Mouse (Mus musculus) embryonic facial prominence, embryonic 14.5 days (tissue): ENCODE results near the gene Dnajc9. TPM values are rescaled to one million over a fixed set of nuclear protein-coding genes. Genes with fewer than 3 reads are reported as not detected.

Source experiments
- ATAC-seq: fragments of 200-750 bp; cut with Nextera tagmentation; 2 replicates; pipeline ENCODE4 v1.8.0; 2017; ENCODE audit warnings: low read depth, moderate number of reproducible peaks, moderate TSS enrichment
- DNase-seq: peaks from one replicate; pipeline ENCODE4 v3.0.0-alpha.2; 2015; ENCODE audit warnings: low spot score
- H3K27ac ChIP-seq: fragments of 300-500 bp; sonication (generic); replicated peaks from 2 replicates; pipeline ENCODE4 v1.5.1; 2014; ENCODE audit warnings: low read depth, mild to moderate bottlenecking, low read length, moderate library complexity
- H3K27me3 ChIP-seq: fragments of 300-500 bp; sonication (generic); replicated peaks from 2 replicates; pipeline ENCODE4 v1.6.1; 2014; ENCODE audit warnings: low read length; ENCODE audit not compliant: control insufficient read depth, insufficient read depth
- H3K36me3 ChIP-seq: fragments of 300-500 bp; sonication (generic); 2 replicates; pipeline ENCODE4 v1.6.1; 2014; ENCODE audit warnings: low read length, mixed read lengths; ENCODE audit not compliant: control insufficient read depth, insufficient read depth
- H3K4me1 ChIP-seq: fragments of 300-500 bp; sonication (generic); 2 replicates; pipeline ENCODE4 v1.6.1; 2014; ENCODE audit warnings: antibody characterized with exemption, low read length; ENCODE audit not compliant: control insufficient read depth, insufficient read depth
- H3K4me2 ChIP-seq: fragments of 300-500 bp; sonication (generic); 2 replicates; pipeline ENCODE4 v1.6.1; 2014; ENCODE audit warnings: low read depth, mild to moderate bottlenecking, low read length, moderate library complexity, mixed read lengths
- H3K4me3 ChIP-seq: fragments of 300-500 bp; sonication (generic); 2 replicates; pipeline ENCODE4 v1.5.1; 2014; ENCODE audit warnings: low read depth, mild to moderate bottlenecking, low read length
- H3K9ac ChIP-seq: fragments of 300-500 bp; sonication (generic); 2 replicates; pipeline ENCODE4 v1.6.1; 2014; ENCODE audit warnings: low read depth, mild to moderate bottlenecking, low read length, moderate library complexity, mixed read lengths
- H3K9me3 ChIP-seq: fragments of 300-500 bp; sonication (generic); 2 replicates; pipeline ENCODE4 v1.6.1; 2016; ENCODE audit warnings: low read length; ENCODE audit not compliant: control insufficient read depth
- WGBS: fragments of 180-500 bp; shearing (Covaris S2); extraction: QIAGEN DNeasy Blood & Tissue Kit; methylation state at CpG from one replicate; pipeline ENCODE4 v1.1.7; 2014; 5-methylcytosine and 5-hydroxymethylcytosine counted together
- polyA plus RNA-seq: library from polyadenylated mRNA; unstranded; fragments of >200 nt; fragmentation: Nextera tagmentation; extraction: Ambion mirVana; gene quantifications from 2 replicates; pipeline ENCODE4 v1.2.1, GENCODE M21; 2014

Gene Dnajc9
- 141 and 155 TPM in 2 replicates for polyA plus RNA-seq

GRCm38 (mm10) chr14:20388441-20389129 is at the start of gene Dnajc9:
Gene Dnajc9, minus strand, starts transcription at chr14:20388910.
- Histone ChIP-seq H3K4me3 (peak within 1 kb of the TSS; percentile 66), H3K9me3 (no peaks in the 10 kb centered on the region), H3K4me1 (peaks cover 23% of the 10 kb centered on the region), H3K9ac (peak within 1 kb of the TSS; percentile 76), H3K27ac (peak within 1 kb of the TSS; percentile 72), H3K4me2 (peak within 1 kb of the TSS; percentile 67), H3K36me3 (peaks cover 51% of the 10 kb centered on the region), H3K27me3 (no peaks in the 10 kb centered on the region)
- peak; percentile 96 for DNase-seq
- peak; percentile 76 for ATAC-seq
- under 1% methylated on average over 40 of the region's 59 CpGs for WGBS

- WGBS: 72% methylated on average over 6 of the region's 6 CpGs
- DNase-seq: no peak
- no peak for ATAC-seq
- H3K9ac ChIP-seq: no peak overlapping the region
- no peaks in the 10 kb centered on the region for H3K27me3 ChIP-seq
- no peak overlapping the region for H3K4me2 ChIP-seq
- H3K4me1 ChIP-seq: no peaks in the 10 kb centered on the region
- H3K4me3 ChIP-seq: no peak overlapping the region
- no peaks in the 10 kb centered on the region for H3K36me3 ChIP-seq
- no peak overlapping the region for H3K27ac ChIP-seq
- H3K9me3 ChIP-seq: peaks cover 4% of the 10 kb centered on the region; the same call in 1 of the 2 replicates
Measured at GRCm38 (mm10) chr14:20436976-20437375, 48.3 kb upstream of the Dnajc9 start.

GRCm38 (mm10) chr14:20432420-20432819 is 43.7 kb upstream of the Dnajc9 start:
- no peak for DNase-seq
- 80% methylated on average over 4 of the region's 4 CpGs for WGBS
- ATAC-seq: no peak

GRCm38 (mm10) chr14:20431726-20432125 is 43.0 kb upstream of the Dnajc9 start:
- peak; percentile 53; the same call in 1 of the 2 replicates for ATAC-seq
- no peak overlapping the region for H3K4me2 ChIP-seq
- peak; percentile 73 for DNase-seq
- no peaks in the 10 kb centered on the region for H3K27me3 ChIP-seq
- no peak overlapping the region; the same call in 1 of the 2 replicates for H3K27ac ChIP-seq
- H3K36me3 ChIP-seq: no peaks in the 10 kb centered on the region
- H3K9ac ChIP-seq: no peak overlapping the region
- H3K9me3 ChIP-seq: peaks cover 4% of the 10 kb centered on the region; the same call in 1 of the 2 replicates
- H3K4me3 ChIP-seq: no peak overlapping the region
- H3K4me1 ChIP-seq: no peaks in the 10 kb centered on the region
- WGBS: 51% methylated on average over 6 of the region's 6 CpGs

More at GRCm38 (mm10) chr14:20432420-20432819, 43.7 kb upstream of the Dnajc9 start:
- Histone ChIP-seq H3K4me3 (no peak overlapping the region), H3K4me1 (no peaks in the 10 kb centered on the region), H3K27me3 (no peaks in the 10 kb centered on the region), H3K4me2 (no peak overlapping the region), H3K27ac (no peak overlapping the region; the same call in 1 of the 2 replicates), H3K9me3 (peaks cover 4% of the 10 kb centered on the region; the same call in 1 of the 2 replicates), H3K36me3 (no peaks in the 10 kb centered on the region), H3K9ac (no peak overlapping the region)

GRCm38 (mm10) chr14:20429833-20430232 is 41.1 kb upstream of the Dnajc9 start:
- Histone ChIP-seq H3K4me1 (no peaks in the 10 kb centered on the region), H3K9ac (no peak overlapping the region), H3K4me3 (no peak overlapping the region), H3K4me2 (no peak overlapping the region), H3K36me3 (no peaks in the 10 kb centered on the region), H3K9me3 (peaks cover 4% of the 10 kb centered on the region; the same call in 1 of the 2 replicates), H3K27ac (no peak overlapping the region), H3K27me3 (no peaks in the 10 kb centered on the region)
- ATAC-seq: no peak
- peak; percentile 59 for DNase-seq
- 43% methylated on average over 1 of the region's 1 CpGs for WGBS

- no peak overlapping the region for H3K4me3 ChIP-seq
- ATAC-seq: no peak
- 11% methylated on average over 1 of the region's 1 CpGs for WGBS
Measured at GRCm38 (mm10) chr14:20428593-20428992, 39.9 kb upstream of the Dnajc9 start.

GRCm38 (mm10) chr14:20423046-20423445 is 34.3 kb upstream of the Dnajc9 start:
- Histone ChIP-seq H3K9me3 (no peaks in the 10 kb centered on the region), H3K9ac (no peak overlapping the region), H3K4me2 (no peak overlapping the region), H3K27ac (no peak overlapping the region), H3K4me3 (no peak overlapping the region), H3K36me3 (no peaks in the 10 kb centered on the region), H3K4me1 (no peaks in the 10 kb centered on the region), H3K27me3 (no peaks in the 10 kb centered on the region)
- ATAC-seq: no peak
- WGBS: 81% methylated on average over 6 of the region's 6 CpGs
- DNase-seq: no peak

More at GRCm38 (mm10) chr14:20428593-20428992, 39.9 kb upstream of the Dnajc9 start:
- Histone ChIP-seq H3K4me2 (no peak overlapping the region), H3K27ac (no peak overlapping the region), H3K9me3 (peaks cover 4% of the 10 kb centered on the region; the same call in 1 of the 2 replicates), H3K36me3 (no peaks in the 10 kb centered on the region), H3K4me1 (no peaks in the 10 kb centered on the region), H3K27me3 (no peaks in the 10 kb centered on the region), H3K9ac (no peak overlapping the region)
- DNase-seq: no peak

GRCm38 (mm10) chr14:20422257-20422656 is 33.5 kb upstream of the Dnajc9 start:
- ATAC-seq (no peak), DNase-seq (no peak)
- H3K9ac ChIP-seq: no peak overlapping the region
- H3K27ac ChIP-seq: no peak overlapping the region
- 62% methylated on average over 7 of the region's 7 CpGs for WGBS
- no peak overlapping the region for H3K4me3 ChIP-seq
- no peaks in the 10 kb centered on the region for H3K4me1 ChIP-seq
- H3K4me2 ChIP-seq: no peak overlapping the region
- H3K27me3 ChIP-seq: no peaks in the 10 kb centered on the region
- H3K9me3 ChIP-seq: no peaks in the 10 kb centered on the region
- H3K36me3 ChIP-seq: no peaks in the 10 kb centered on the region

- peak; percentile 30 for DNase-seq
- WGBS: 54% methylated on average over 1 of the region's 1 CpGs
- H3K27me3 ChIP-seq: no peaks in the 10 kb centered on the region
Measured at GRCm38 (mm10) chr14:20400071-20400470, 11.4 kb upstream of the Dnajc9 start.

More at GRCm38 (mm10) chr14:20400071-20400470, 11.4 kb upstream of the Dnajc9 start:
- Histone ChIP-seq H3K4me1 (no peaks in the 10 kb centered on the region), H3K9me3 (no peaks in the 10 kb centered on the region), H3K9ac (no peak overlapping the region), H3K4me3 (no peak overlapping the region), H3K27ac (no peak overlapping the region), H3K36me3 (no peaks in the 10 kb centered on the region), H3K4me2 (no peak overlapping the region)
- peak; percentile 58; the same call in 1 of the 2 replicates for ATAC-seq
